Mouse (Mus musculus) liver, adult 2 months (tissue): ENCODE results near the gene Duoxa1. TPM values are rescaled to one million over a fixed set of nuclear protein-coding genes. Genes with fewer than 3 reads are reported as not detected.

Experiments used
- DNase-seq: peaks from one replicate; pipeline ENCODE4 v3.0.0-alpha.2; 2011; ENCODE audit warnings: low read depth, low spot score; ENCODE audit errors: extremely low read depth
- H3K27ac ChIP-seq: fragments of 200-500 bp; replicated peaks from 2 replicates; pipeline ENCODE4 v1.5.1; 2012; ENCODE audit warnings: low read depth, mild to moderate bottlenecking, control low read depth, inconsistent platforms, low read length; ENCODE audit not compliant: insufficient read depth
- H3K27me3 ChIP-seq: fragments of 200-500 bp; 2 replicates; pipeline ENCODE4 v1.6.1; 2012; ENCODE audit warnings: mild to moderate bottlenecking, moderate library complexity, low read length, inconsistent platforms; ENCODE audit not compliant: control insufficient read depth, insufficient read depth
- H3K36me3 ChIP-seq: fragments of 200-500 bp; 2 replicates; pipeline ENCODE4 v1.6.1; 2012; ENCODE audit warnings: low read length, inconsistent platforms; ENCODE audit not compliant: control insufficient read depth, insufficient read depth
- H3K4me1 ChIP-seq: fragments of 200-500 bp; 2 replicates; pipeline ENCODE4 v1.6.1; 2011; ENCODE audit warnings: low read length; ENCODE audit not compliant: control insufficient read depth, insufficient read depth
- H3K4me3 ChIP-seq: fragments of 200-500 bp; 2 replicates; pipeline ENCODE4 v1.5.1; 2011; ENCODE audit warnings: low read depth, mild to moderate bottlenecking, control low read depth, low read length, moderate library complexity; ENCODE audit not compliant: insufficient read depth
- H3K79me2 ChIP-seq: fragments of 200-500 bp; 2 replicates; pipeline ENCODE4 v1.6.1; 2012; ENCODE audit warnings: inconsistent platforms, mild to moderate bottlenecking, low read length, moderate library complexity; ENCODE audit not compliant: control insufficient read depth, insufficient read depth
- H3K9ac ChIP-seq: fragments of 200-500 bp; 2 replicates; pipeline ENCODE4 v1.6.1; 2012; ENCODE audit warnings: low read depth, mild to moderate bottlenecking, control low read depth, inconsistent platforms, low read length
- CTCF ChIP-seq: fragments of 200-500 bp; IDR thresholded peaks from 2 replicates; pipeline ENCODE4 v1.5.1; 2011; ENCODE audit warnings: low read depth, low read length, control low read depth
- POLR2A ChIP-seq: fragments of 200-500 bp; IDR thresholded peaks from 2 replicates; pipeline ENCODE4 v1.6.1; 2011; ENCODE audit warnings: low read length, control low read depth; ENCODE audit not compliant: insufficient read depth; ENCODE audit errors: extremely low read depth
- WGBS: fragments of 180-500 bp; shearing (Covaris S2); methylation state at CpG from one replicate; pipeline ENCODE4 v1.1.7; 2018; 5-methylcytosine and 5-hydroxymethylcytosine counted together
- polyA plus RNA-seq: library from polyadenylated mRNA; depleted of rRNA; stranded (reverse); fragments of >200 nt; gene quantifications from 2 replicates; pipeline ENCODE4 v1.2.3, GENCODE M21; 2012
- total RNA-seq: library from RNA; depleted of rRNA; stranded (reverse); fragments of >200 nt; gene quantifications from 2 replicates; pipeline ENCODE4 v1.2.3, GENCODE M21; 2014

Duoxa1 gene
- total and polyA plus RNA-seq, 2 experiments = not detected

- Histone ChIP-seq H3K79me2 (no peaks in the 10 kb centered on the region), H3K27ac (no peak within 1 kb of the TSS), H3K4me3 (no peak within 1 kb of the TSS; the same call in 1 of the 2 replicates), H3K36me3 (no peaks in the 10 kb centered on the region), H3K4me1 (peaks cover 15% of the 10 kb centered on the region), H3K27me3 (peaks cover 40% of the 10 kb centered on the region), H3K9ac (no peak within 1 kb of the TSS)
- peak; percentile 28 for DNase-seq
- 3% methylated on average over 43 of the region's 43 CpGs for WGBS
- TF ChIP-seq CTCF (no peak), POLR2A (no peak)
These were observed 14.7 kb downstream of the Duoxa1 start, which contains the start of gene Duoxa2 for GRCm38 (mm10) chr2:122298596-122299490. Gene Duoxa2 (plus strand): TSS chr2:122298900.

GRCm38 (mm10) chr2:122298096-122298499 lies 15.4 kb downstream of the Duoxa1 start, which contains the start of gene Duox2:
Gene Duox2 (minus strand): TSS chr2:122298449.
- peaks cover 40% of the 10 kb centered on the region for H3K27me3 ChIP-seq
- peaks cover 15% of the 10 kb centered on the region for H3K4me1 ChIP-seq
- no peaks in the 10 kb centered on the region for H3K79me2 ChIP-seq
- H3K9ac ChIP-seq = no peak within 1 kb of the TSS
- no peak for TF ChIP-seq POLR2A
- TF ChIP-seq CTCF = no peak
- H3K36me3 ChIP-seq = no peaks in the 10 kb centered on the region
- no peak for DNase-seq
- 8% methylated on average over 13 of the region's 13 CpGs for WGBS
- no peak within 1 kb of the TSS; the same call in 1 of the 2 replicates for H3K4me3 ChIP-seq
- H3K27ac ChIP-seq = no peak within 1 kb of the TSS

- H3K27me3 ChIP-seq = peaks cover 40% of the 10 kb centered on the region
- no peak for DNase-seq
- H3K36me3 ChIP-seq = no peaks in the 10 kb centered on the region
- no peaks in the 10 kb centered on the region for H3K79me2 ChIP-seq
- no peak overlapping the region for H3K9ac ChIP-seq
- WGBS = 5% methylated on average over 35 of the region's 35 CpGs
- H3K4me3 ChIP-seq = no peak overlapping the region
- TF ChIP-seq CTCF (no peak), POLR2A (no peak)
- peaks cover 15% of the 10 kb centered on the region for H3K4me1 ChIP-seq
- no peak overlapping the region for H3K27ac ChIP-seq
These were observed 16.0 kb downstream of the Duoxa1 start for GRCm38 (mm10) chr2:122297271-122298095.

GRCm38 (mm10) chr2:122294916-122295315 lies 18.6 kb downstream of the Duoxa1 start:
- Histone ChIP-seq H3K4me1 (peaks cover 7% of the 10 kb centered on the region), H3K4me3 (no peak overlapping the region), H3K27ac (no peak overlapping the region), H3K9ac (no peak overlapping the region), H3K27me3 (peaks cover 23% of the 10 kb centered on the region), H3K79me2 (no peaks in the 10 kb centered on the region), H3K36me3 (no peaks in the 10 kb centered on the region)
- no peak for DNase-seq
- 8% methylated on average over 7 of the region's 7 CpGs for WGBS
- no peak for TF ChIP-seq POLR2A
- no peak for TF ChIP-seq CTCF

GRCm38 (mm10) chr2:122286137-122286536 lies 27.4 kb downstream of the Duoxa1 start:
- no peak for TF ChIP-seq POLR2A
- no peak for TF ChIP-seq CTCF
- Histone ChIP-seq H3K9ac (no peak overlapping the region), H3K27me3 (no peaks in the 10 kb centered on the region), H3K4me3 (no peak overlapping the region), H3K27ac (no peak overlapping the region), H3K4me1 (no peaks in the 10 kb centered on the region), H3K36me3 (no peaks in the 10 kb centered on the region), H3K79me2 (no peaks in the 10 kb centered on the region)
- 45% methylated on average over 7 of the region's 7 CpGs for WGBS
- no peak for DNase-seq
